8 mouse cellular contexts compared by ENCODE assay signal in the genomic region with DNA sequence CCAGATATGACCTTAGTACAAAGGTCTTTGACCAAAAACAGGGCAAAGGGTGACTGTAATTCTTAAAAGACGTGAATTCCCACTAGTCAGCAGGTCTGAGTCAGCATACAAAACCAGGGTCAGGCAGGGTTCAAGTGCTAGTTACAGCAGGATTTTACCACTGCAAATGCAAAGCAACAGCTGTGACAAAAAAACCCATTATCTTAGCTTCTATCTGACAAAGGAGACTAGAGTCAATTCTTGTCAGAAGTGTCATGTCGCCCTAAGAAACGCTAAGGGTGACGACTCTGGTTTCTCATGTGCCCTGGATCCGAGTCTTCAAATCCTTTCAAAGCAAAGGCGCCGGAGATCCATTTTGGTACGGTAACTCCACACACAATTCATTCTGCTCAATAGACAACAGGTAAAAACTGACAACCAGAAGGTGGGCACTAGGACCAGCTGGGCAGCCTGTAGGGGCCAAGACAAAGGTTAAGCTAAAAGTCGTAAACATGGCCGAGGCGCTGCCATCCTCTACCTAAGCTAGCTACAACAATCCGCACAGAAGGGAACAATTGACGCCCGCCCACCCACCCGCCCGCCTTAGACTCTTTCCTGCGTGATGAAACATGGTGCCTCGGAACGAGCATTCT. TPM values are rescaled to one million over a fixed set of nuclear protein-coding genes. Genes with fewer than 3 reads are reported as not detected.
DNase-seq lines count a peak whose midpoint lies in the region; ATAC-seq lines count a peak whose summit lies in the region.

No protein-coding gene starts in this region.

- H3K27ac ChIP-seq in heart, embryonic 11.5 days (ENCODE audit: low read depth, low read length) = peak overlapping the region; percentile 91
- peak overlapping the region; percentile 83 for H3K27ac ChIP-seq in midbrain, embryonic 11.5 days (ENCODE audit: low read depth, low read length)

- no peaks in the 10 kb centered on the region for H3K27me3 ChIP-seq in heart, embryonic 11.5 days (ENCODE audit: control insufficient read depth, insufficient read depth, low read length)
- H3K27me3 ChIP-seq in midbrain, embryonic 11.5 days (ENCODE audit: control insufficient read depth, insufficient read depth, low read length) = no peaks in the 10 kb centered on the region

- H3K9ac ChIP-seq in heart, embryonic 11.5 days (ENCODE audit: low read depth, low read length) = peak overlapping the region; percentile 97
- H3K9ac ChIP-seq in midbrain, embryonic 11.5 days (ENCODE audit: low read length) = peak overlapping the region; percentile 96

- ATAC-seq in heart, embryonic 11.5 days (replicated peaks; ENCODE audit: insufficient number of reproducible peaks, low FRiP score, low TSS enrichment) = no peak
- ATAC-seq in erythroblast, adult 5-6 weeks (replicated peaks; ENCODE audit: low FRiP score, poor library complexity, severe bottlenecking) = peak; percentile 7; the same call in 1 of the 2 replicates
- ATAC-seq in midbrain, embryonic 11.5 days (ENCODE audit: low FRiP score) = peak; percentile 14; the same call in 1 of the 2 replicates

- H3K4me2 ChIP-seq in heart, embryonic 11.5 days = peak overlapping the region; percentile 87
- peak overlapping the region; percentile 81 for H3K4me2 ChIP-seq in midbrain, embryonic 11.5 days

- peaks cover 21% of the 10 kb centered on the region for H3K4me1 ChIP-seq in heart, embryonic 11.5 days (ENCODE audit: control insufficient read depth, insufficient read depth, low read length)
- H3K4me1 ChIP-seq in midbrain, embryonic 11.5 days (ENCODE audit: control insufficient read depth, insufficient read depth, low read length) = peaks cover 9% of the 10 kb centered on the region; the same call in 1 of the 2 replicates

- no peak for DNase-seq in heart, postnatal 4 days
- peak; percentile 26 for DNase-seq in Muller cell, postnatal 12 days (ENCODE audit: inconsistent ontology term)
- DNase-seq in kidney, adult 9 months = peak; percentile 90
- peak; percentile 95 for DNase-seq in midbrain, embryonic 11.5 days (ENCODE audit: low spot score, missing footprints)
- no peak for DNase-seq in layer of hippocampus, adult 8-10 months (ENCODE audit: low spot score in 2 of 2)
- no peak for DNase-seq in gastrocnemius, postnatal 36 days

- intact Hi-C loops in gastrocnemius, postnatal 36 days (cut with DNase I) = no loop called here

- no peaks in the 10 kb centered on the region for H3K9me3 ChIP-seq in heart, embryonic 11.5 days (replicated peaks; ENCODE audit: control insufficient read depth, low read length)
- H3K9me3 ChIP-seq in midbrain, embryonic 11.5 days (ENCODE audit: control insufficient read depth, low read length) = no peaks in the 10 kb centered on the region

- peak overlapping the region; percentile 98 for H3K4me3 ChIP-seq in heart, embryonic 11.5 days (ENCODE audit: low read depth, low read length)
- H3K4me3 ChIP-seq in midbrain, embryonic 11.5 days (ENCODE audit: low read depth, low read length) = peak overlapping the region; percentile 95

- no peaks in the 10 kb centered on the region for H3K36me3 ChIP-seq in heart, embryonic 11.5 days (ENCODE audit: control insufficient read depth, insufficient read depth, low read length)
- peaks cover 9% of the 10 kb centered on the region; the same call in 1 of the 2 replicates for H3K36me3 ChIP-seq in midbrain, embryonic 11.5 days (ENCODE audit: control insufficient read depth, insufficient read depth, low read length)

- WGBS in heart, embryonic 11.5 days (ENCODE audit: insufficient replicate concordance) = 3% methylated on average over 19 of the region's 19 CpGs
- WGBS in midbrain, embryonic 11.5 days = 1% methylated on average over 19 of the region's 19 CpGs

RNA-seq across cellular contexts. Expression of a gene that starts 0.7 kb away (rescaled TPM):
- polyA plus RNA-seq in heart, embryonic 11.5 days (2014; fragmentation: Nextera tagmentation; extraction: Ambion mirVana) = 60.7 and 73.4 TPM in 2 replicates
- 100 to 1,000 TPM; 120 to 124 TPM for total RNA-seq in heart, postnatal 4 days (2021)
- 875 and 932 TPM in 2 replicates for total RNA-seq in erythroblast, adult 5-6 weeks (2015; ENCODE audit: low replicate concordance)
- 975 and 1,016 TPM in 2 replicates for total RNA-seq in erythroblast, adult 5-6 weeks (2017; ENCODE audit: low replicate concordance)
- 63.4 and 78.6 TPM in 2 replicates for polyA plus RNA-seq in midbrain, embryonic 11.5 days (2014; fragmentation: Nextera tagmentation; extraction: Ambion mirVana)
- total RNA-seq in layer of hippocampus, adult 8-10 months (2022) = 100 to 1,000 TPM; 103 to 145 (median 128) TPM
- total RNA-seq in gastrocnemius, postnatal 36 days (2021) = 10 to 100 TPM; 80.1 to 89.9 TPM

Comparison
In these comparisons a context has a peak if more than half of its experiments do, and no peak if none do; other contexts are left out.
1. DNase-seq: peak in Muller cell, postnatal 12 days (single experiment), kidney, adult 9 months (single experiment) and midbrain, embryonic 11.5 days (single experiment); none in heart, postnatal 4 days (single experiment), layer of hippocampus, adult 8-10 months (0 of 2) and gastrocnemius, postnatal 36 days (0 of 2).
2. RNA of a gene that starts 0.7 kb away (total RNA-seq): 875 to 1,016 TPM in erythroblast, adult 5-6 weeks; 103 to 145 TPM in layer of hippocampus, adult 8-10 months, 120 to 124 TPM in heart, postnatal 4 days and 80.1 to 89.9 TPM in gastrocnemius, postnatal 36 days; every median in the first group is over 4 times any median in the second.